Mouse (Mus musculus): ENCODE measurements around the gene Cish. TPM values are rescaled to one million over a fixed set of nuclear protein-coding genes. Genes with fewer than 3 reads are reported as not detected.

Cish gene
- polyA plus RNA-seq, 1 experiment from 2014 or later: 11.6 TPM

DNA sequence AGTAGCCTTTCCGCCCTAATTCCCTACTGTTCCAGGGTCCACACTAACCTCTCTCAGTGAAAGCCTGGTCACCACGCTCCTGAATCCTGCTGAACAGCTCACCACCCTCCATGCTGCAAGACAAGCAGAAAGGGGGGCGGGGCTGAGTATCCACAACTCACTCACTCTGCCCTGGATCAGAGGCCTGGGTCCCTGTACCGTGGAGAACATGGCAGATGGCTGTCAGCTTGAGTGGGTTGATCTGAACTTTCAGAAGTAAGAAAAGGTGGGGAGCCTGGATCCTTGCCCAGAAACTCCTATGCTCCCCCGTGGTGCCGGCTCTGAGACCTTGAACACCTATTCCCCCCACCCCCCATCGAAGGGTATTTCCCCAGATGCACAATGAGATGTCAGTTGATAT is 33.5 kb upstream of the Cish start:
- no peaks in the 10 kb centered on the region for H3K27me3 ChIP-seq
- no peaks in the 10 kb centered on the region; the same call in 1 of the 2 replicates for H3K36me3 ChIP-seq (replicated peaks)
- ATAC-seq (ENCODE audit: insufficient read depth): no peak
- no peak overlapping the region for H3K27ac ChIP-seq (replicated peaks)
- no peak overlapping the region for H3K4me3 ChIP-seq (replicated peaks)
- H3K4me1 ChIP-seq (replicated peaks): peaks cover 7% of the 10 kb centered on the region; the same call in 1 of the 2 replicates
- H3K9ac ChIP-seq: no peak overlapping the region
- WGBS (ENCODE audit: insufficient replicate concordance): 69% methylated on average over 7 of the region's 7 CpGs
- no peak overlapping the region for H3K4me2 ChIP-seq
- H3K9me3 ChIP-seq (replicated peaks): no peaks in the 10 kb centered on the region

DNA sequence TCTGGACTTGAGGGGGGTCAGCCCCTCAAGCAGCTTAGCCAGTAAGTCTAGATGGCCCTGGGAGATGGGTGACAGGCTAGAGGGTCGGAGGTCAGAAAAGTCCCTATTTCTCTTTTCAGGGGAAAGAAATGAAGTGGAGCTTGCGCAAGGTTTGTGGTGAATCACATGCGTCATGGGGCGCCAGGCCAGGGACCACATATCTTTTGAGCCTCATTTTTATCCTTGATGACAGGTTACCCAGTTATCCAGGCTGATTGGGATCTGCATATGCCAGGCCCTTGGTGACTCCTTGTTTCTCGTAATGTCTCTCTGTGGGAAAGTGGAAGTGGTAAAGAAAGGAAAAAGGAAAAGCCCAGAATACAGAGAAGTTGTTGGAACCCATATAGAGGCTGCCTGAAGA is 31.9 kb upstream of the Cish start:
- H3K27ac ChIP-seq (replicated peaks): no peak overlapping the region

DNA sequence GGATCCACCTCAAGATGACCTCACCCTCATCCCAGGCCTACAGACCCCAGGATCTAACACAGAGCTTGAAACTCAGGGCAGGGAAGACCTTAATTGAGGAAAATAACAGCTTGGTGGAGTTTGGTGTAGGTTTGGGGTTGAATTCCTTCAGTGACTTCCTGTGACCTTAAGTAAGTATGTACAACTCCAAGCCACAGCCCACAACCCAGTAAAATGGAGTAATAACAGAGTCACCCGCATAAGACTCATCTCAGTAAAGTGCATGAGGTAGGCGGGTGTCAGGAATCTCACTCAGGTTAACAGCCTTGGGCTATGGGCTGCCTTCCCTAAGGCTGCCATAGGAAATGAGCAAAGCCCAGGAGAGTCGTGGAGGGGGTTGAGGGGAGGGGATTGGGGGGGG is 31.1 kb upstream of the Cish start:
- no peak overlapping the region for H3K27ac ChIP-seq (replicated peaks)
- H3K4me2 ChIP-seq: no peak overlapping the region
- H3K9me3 ChIP-seq (replicated peaks): no peaks in the 10 kb centered on the region
- no peak overlapping the region for H3K4me3 ChIP-seq (replicated peaks)
- peaks cover 10% of the 10 kb centered on the region for H3K4me1 ChIP-seq (replicated peaks)
- WGBS (ENCODE audit: insufficient replicate concordance): 42% methylated on average over 3 of the region's 3 CpGs
- no peak overlapping the region for H3K9ac ChIP-seq
- no peak for ATAC-seq (ENCODE audit: insufficient read depth)
- no peaks in the 10 kb centered on the region for H3K27me3 ChIP-seq
- no peaks in the 10 kb centered on the region; the same call in 1 of the 2 replicates for H3K36me3 ChIP-seq (replicated peaks)

More for the DNA sequence above, 31.9 kb upstream of the Cish start:
- Histone ChIP-seq H3K27me3 (no peaks in the 10 kb centered on the region), H3K4me3 (replicated peaks) (no peak overlapping the region), H3K9me3 (replicated peaks) (no peaks in the 10 kb centered on the region), H3K4me1 (replicated peaks) (peaks cover 7% of the 10 kb centered on the region; the same call in 1 of the 2 replicates), H3K4me2 (no peak overlapping the region), H3K9ac (no peak overlapping the region), H3K36me3 (replicated peaks) (no peaks in the 10 kb centered on the region; the same call in 1 of the 2 replicates)
- WGBS (ENCODE audit: insufficient replicate concordance): 60% methylated on average over 5 of the region's 5 CpGs
- ATAC-seq (ENCODE audit: insufficient read depth): no peak

DNA sequence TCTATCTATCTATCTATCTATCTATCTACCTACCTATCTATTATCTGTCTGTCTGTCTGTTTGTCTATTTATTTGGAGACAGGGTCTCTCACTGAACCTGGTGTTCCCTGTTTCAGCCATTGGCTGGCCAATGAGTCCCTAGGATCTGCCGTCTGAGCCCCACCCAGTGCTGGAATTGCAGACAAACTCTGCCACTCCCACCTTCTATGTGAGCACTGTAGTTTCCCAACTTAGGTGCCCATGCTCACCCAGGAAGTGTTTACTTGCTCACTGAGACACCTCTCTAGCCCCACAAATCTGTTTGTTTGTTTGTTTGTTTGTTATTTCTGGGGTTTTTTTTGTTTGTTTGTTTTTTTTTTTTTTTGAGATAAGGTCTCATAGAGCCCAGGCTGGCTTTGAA is 28.8 kb upstream of the Cish start:
- Histone ChIP-seq H3K9ac (no peak overlapping the region), H3K27ac (replicated peaks) (no peak overlapping the region)
- ATAC-seq (ENCODE audit: insufficient read depth): no peak

DNA sequence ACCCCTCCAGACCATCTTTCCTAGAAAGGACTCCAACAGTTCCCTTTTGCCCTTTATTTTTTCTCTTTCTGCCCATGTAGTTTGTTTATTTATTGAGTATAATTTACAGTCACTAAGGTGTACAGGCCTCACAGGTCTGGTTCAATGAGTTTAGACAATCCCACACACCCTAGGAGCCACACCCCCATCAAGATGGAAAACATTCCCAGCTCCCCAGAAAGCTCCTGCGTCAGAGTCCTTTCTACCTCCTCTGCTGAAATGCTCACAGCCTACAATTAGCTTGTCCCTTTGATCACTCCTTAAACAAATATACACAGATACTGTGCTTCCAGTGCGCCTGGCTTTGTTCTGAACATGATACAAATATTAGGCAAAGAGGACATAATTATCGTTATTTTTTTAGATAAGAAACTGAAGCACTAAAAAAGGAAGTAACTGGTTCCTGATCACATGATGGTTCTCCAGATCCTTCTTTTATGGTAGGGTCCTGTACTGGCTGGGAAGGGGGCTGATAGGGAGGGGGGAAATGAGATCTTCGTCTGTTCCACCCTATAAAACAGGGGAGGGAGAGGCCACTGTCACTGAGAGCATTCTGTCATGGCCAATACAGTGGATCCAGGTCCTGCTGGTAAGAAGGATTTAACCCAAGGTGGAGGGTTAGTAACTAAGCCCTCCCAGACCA is 28.0 kb upstream of the Cish start:
- Histone ChIP-seq H3K4me1 (replicated peaks) (peaks cover 41% of the 10 kb centered on the region), H3K4me3 (replicated peaks) (no peak overlapping the region), H3K27me3 (no peaks in the 10 kb centered on the region), H3K36me3 (replicated peaks) (no peaks in the 10 kb centered on the region), H3K4me2 (no peak overlapping the region), H3K9ac (no peak overlapping the region), H3K27ac (replicated peaks) (no peak overlapping the region), H3K9me3 (replicated peaks) (no peaks in the 10 kb centered on the region)
- ATAC-seq (ENCODE audit: insufficient read depth): no peak
- 23% methylated on average over 4 of the region's 4 CpGs for WGBS (ENCODE audit: insufficient replicate concordance)

More for the DNA sequence above, 28.8 kb upstream of the Cish start:
- H3K4me3 ChIP-seq (replicated peaks): no peak overlapping the region
- H3K36me3 ChIP-seq (replicated peaks): no peaks in the 10 kb centered on the region
- no peaks in the 10 kb centered on the region for H3K27me3 ChIP-seq
- no peak overlapping the region for H3K4me2 ChIP-seq
- peaks cover 33% of the 10 kb centered on the region for H3K4me1 ChIP-seq (replicated peaks)
- no peaks in the 10 kb centered on the region for H3K9me3 ChIP-seq (replicated peaks)
- 36% methylated on average over 1 of the region's 1 CpGs for WGBS (ENCODE audit: insufficient replicate concordance)

DNA sequence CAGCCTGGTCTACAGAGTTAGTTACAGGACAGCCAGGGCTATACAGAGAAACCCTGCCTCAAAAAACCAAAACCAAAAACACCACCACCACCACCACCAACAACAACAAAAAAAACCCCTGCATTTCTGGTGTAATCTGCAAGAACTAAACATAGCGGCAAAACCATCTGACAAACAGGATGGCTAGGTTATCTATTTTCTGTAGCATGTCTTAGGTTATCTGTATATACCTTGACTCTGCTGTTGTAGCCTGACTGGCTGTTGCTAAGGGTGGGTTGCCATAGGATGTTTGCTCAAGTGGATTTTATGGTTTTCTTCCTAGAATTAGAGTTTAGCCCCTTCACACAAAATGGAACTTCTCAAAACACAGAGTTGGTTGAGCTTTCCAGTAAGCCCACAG is 26.1 kb upstream of the Cish start:
- ATAC-seq (ENCODE audit: insufficient read depth): no peak
- no peaks in the 10 kb centered on the region for H3K9me3 ChIP-seq (replicated peaks)
- no peak overlapping the region for H3K27ac ChIP-seq (replicated peaks)
- H3K9ac ChIP-seq: no peak overlapping the region
- no peak overlapping the region for H3K4me2 ChIP-seq
- no peaks in the 10 kb centered on the region for H3K27me3 ChIP-seq
- H3K4me3 ChIP-seq (replicated peaks): no peak overlapping the region
- H3K36me3 ChIP-seq (replicated peaks): no peaks in the 10 kb centered on the region
- WGBS (ENCODE audit: insufficient replicate concordance): 36% methylated on average over 1 of the region's 1 CpGs
- H3K4me1 ChIP-seq (replicated peaks): peaks cover 43% of the 10 kb centered on the region

DNA sequence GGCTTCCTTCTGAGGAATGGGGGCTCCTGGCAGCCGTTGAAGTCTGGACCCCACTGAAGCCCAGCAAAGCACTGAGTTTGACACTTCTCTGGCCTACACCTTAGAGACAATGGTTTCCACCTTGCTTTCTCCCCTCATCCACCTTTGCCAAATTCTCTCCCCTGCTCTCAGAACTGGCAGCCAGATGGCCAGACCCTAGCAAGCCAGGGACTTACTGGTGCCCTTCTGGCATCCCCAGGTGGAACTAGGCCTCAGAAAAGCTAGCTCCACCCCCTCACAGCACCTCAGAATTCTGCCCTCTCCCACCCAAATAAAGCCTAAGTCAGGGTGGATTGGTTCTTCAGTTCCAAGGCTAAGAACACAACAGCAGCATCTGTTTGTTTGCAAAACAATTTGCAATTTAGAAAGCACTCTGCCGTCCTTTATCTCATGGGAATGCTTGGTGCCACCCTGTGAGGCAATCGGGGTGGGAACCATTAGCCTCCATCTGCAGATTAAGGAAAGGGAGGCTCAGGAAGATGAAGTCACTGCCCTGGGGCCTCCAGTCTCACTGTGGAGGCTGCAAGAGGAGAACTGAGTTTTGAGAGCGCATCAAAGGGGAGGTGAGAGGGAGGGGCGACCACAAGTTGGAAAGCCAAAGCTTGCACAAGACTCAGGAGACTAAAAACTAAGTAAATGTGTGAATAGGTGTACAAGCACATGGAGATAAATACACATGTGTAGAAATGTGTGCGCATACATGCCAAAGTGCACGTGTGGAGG is 24.5 kb upstream of the Cish start:
- Histone ChIP-seq H3K9ac (no peak overlapping the region), H3K4me3 (replicated peaks) (no peak overlapping the region), H3K36me3 (replicated peaks) (no peaks in the 10 kb centered on the region), H3K9me3 (replicated peaks) (no peaks in the 10 kb centered on the region), H3K27me3 (no peaks in the 10 kb centered on the region), H3K4me1 (replicated peaks) (peaks cover 39% of the 10 kb centered on the region), H3K4me2 (no peak overlapping the region), H3K27ac (replicated peaks) (no peak overlapping the region)
- ATAC-seq (ENCODE audit: insufficient read depth): no peak
- WGBS (ENCODE audit: insufficient replicate concordance): 51% methylated on average over 7 of the region's 7 CpGs

DNA sequence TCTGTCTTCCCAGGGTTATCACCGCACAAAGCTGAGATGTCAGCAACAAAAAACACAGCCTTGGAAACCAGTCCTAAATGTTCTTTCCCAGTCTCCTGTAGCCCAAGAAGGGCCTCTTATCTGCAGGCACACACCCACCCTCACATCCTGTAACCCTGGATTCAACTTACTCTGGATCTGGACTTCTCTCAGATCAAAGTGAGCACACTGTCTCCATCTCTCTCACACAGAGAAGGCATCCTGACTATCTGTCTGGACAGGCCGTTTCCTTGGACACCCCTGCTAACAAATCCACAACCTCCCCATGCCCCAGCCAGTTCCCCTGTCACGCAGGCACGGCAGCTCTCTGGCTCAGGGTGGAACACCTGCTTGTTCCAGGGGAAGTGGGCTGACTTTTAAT is 23.5 kb upstream of the Cish start:
- Histone ChIP-seq H3K9ac (no peak overlapping the region), H3K4me3 (replicated peaks) (no peak overlapping the region), H3K36me3 (replicated peaks) (no peaks in the 10 kb centered on the region), H3K4me2 (no peak overlapping the region), H3K9me3 (replicated peaks) (no peaks in the 10 kb centered on the region), H3K27ac (replicated peaks) (no peak overlapping the region), H3K4me1 (replicated peaks) (peaks cover 39% of the 10 kb centered on the region), H3K27me3 (no peaks in the 10 kb centered on the region)
- ATAC-seq (ENCODE audit: insufficient read depth): no peak
- WGBS (ENCODE audit: insufficient replicate concordance): 11% methylated on average over 4 of the region's 4 CpGs

DNA sequence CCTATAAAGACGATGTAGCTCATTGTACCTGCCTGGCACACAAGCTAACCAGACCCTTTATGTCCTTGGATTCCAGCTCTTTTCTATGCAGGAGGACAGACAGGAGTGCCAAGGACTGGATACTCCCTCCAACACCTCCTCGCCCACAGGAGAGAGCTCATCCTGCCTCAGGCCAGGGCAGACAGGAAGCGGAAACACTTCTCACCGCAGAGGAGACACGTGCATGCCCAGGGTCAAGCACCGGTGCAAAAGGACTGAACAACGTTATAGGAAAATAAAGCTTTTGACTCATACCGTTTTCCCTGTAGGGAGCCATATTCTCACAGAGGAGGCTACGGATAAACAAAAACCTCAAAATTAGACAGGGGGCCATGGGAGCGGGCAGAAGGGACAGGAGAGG is 22.6 kb upstream of the Cish start:
- no peak overlapping the region for H3K4me3 ChIP-seq (replicated peaks)
- ATAC-seq (ENCODE audit: insufficient read depth): no peak
- peaks cover 44% of the 10 kb centered on the region for H3K4me1 ChIP-seq (replicated peaks)
- no peak overlapping the region for H3K27ac ChIP-seq (replicated peaks)
- 25% methylated on average over 10 of the region's 10 CpGs for whole genome bisulfite sequencing (ENCODE audit: insufficient replicate concordance)
- no peaks in the 10 kb centered on the region for H3K27me3 ChIP-seq
- no peaks in the 10 kb centered on the region for H3K36me3 ChIP-seq (replicated peaks)
- no peak overlapping the region for H3K4me2 ChIP-seq
- H3K9me3 ChIP-seq (replicated peaks): no peaks in the 10 kb centered on the region
- no peak overlapping the region for H3K9ac ChIP-seq

DNA sequence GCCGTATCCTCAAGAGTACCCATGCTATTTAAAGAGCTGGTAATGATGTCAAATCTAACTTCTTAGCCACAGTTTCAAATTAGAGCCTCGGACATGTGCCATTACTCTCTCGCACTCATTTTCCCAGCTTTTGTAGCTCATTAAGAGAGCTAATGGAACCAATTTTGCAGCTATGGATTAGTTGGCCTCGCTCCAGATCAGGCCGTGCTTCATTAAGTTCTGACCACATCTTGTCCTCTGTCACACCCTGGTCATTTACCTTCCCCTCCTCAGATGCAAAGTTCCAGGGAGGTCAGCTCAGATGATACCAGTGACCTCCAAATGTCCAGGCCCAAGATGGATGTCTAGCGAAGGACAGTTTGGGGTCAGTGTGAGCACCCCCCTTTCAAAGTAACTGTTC is 21.1 kb upstream of the Cish start:
- H3K9me3 ChIP-seq (replicated peaks): no peaks in the 10 kb centered on the region
- H3K4me2 ChIP-seq: no peak overlapping the region
- no peaks in the 10 kb centered on the region for H3K27me3 ChIP-seq
- 71% methylated on average over 6 of the region's 6 CpGs for WGBS (ENCODE audit: insufficient replicate concordance)
- H3K36me3 ChIP-seq (replicated peaks): no peaks in the 10 kb centered on the region
- H3K27ac ChIP-seq (replicated peaks): no peak overlapping the region
- peaks cover 55% of the 10 kb centered on the region for H3K4me1 ChIP-seq (replicated peaks)
- H3K4me3 ChIP-seq (replicated peaks): no peak overlapping the region
- no peak for ATAC-seq (ENCODE audit: insufficient read depth)
- no peak overlapping the region for H3K9ac ChIP-seq

DNA sequence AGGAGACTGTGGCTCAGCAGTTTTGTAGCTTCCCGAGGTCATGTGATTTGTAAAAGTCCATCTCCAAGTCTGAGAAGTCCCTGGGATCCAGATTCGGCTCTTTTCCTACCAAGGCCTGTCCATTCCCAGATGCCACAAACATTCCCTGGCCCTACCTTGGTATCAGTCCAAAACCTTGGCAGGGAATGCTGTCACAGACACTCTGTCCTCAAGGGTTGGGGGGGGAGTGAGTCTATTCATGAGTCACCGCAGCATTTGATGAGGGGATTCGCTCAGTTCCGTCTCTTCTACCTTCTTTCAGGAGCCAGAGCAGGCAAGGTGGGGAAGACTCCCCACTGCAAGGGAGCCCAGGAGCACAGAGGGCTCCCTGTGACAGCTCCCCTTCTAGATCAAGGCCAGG is 20.1 kb upstream of the Cish start:
- H3K27ac ChIP-seq (replicated peaks): no peak overlapping the region
- H3K36me3 ChIP-seq (replicated peaks): no peaks in the 10 kb centered on the region
- H3K4me1 ChIP-seq (replicated peaks): peaks cover 55% of the 10 kb centered on the region
- WGBS (ENCODE audit: insufficient replicate concordance): 81% methylated on average over 5 of the region's 5 CpGs
- no peak for ATAC-seq (ENCODE audit: insufficient read depth)
- no peak overlapping the region for H3K4me2 ChIP-seq
- H3K9ac ChIP-seq: no peak overlapping the region
- H3K27me3 ChIP-seq: no peaks in the 10 kb centered on the region
- H3K9me3 ChIP-seq (replicated peaks): no peaks in the 10 kb centered on the region
- no peak overlapping the region for H3K4me3 ChIP-seq (replicated peaks)

All from liver, embryonic 15.5 days (tissue).